8 mouse cellular contexts compared by ENCODE assay signal in genomic region chr14:47473891-47474290, GRCm38 (mm10). TPM values are rescaled to one million over a fixed set of nuclear protein-coding genes. Genes with fewer than 3 reads are reported as not detected.
A peak's percentile ranks its signal among the peaks of the same experiment; 100 is the strongest.
DNase-seq lines count a peak whose midpoint lies in the region; ATAC-seq and TF ChIP-seq lines count a peak whose summit lies in the region.
"Had no signal": no experiment of that assay in that cellular context is flagged by ENCODE, and none has a peak within 500 bp of the region (broad histone marks: within the 10 kb centered on the region; RNA-seq: fewer than 3 reads in every experiment).

No protein-coding gene starts in this region.

- 72% methylated on average over 9 of the region's 9 CpGs for WGBS in lung, embryonic 14.5 days
- WGBS in forebrain, embryonic 14.5 days, result 84% methylated on average over 9 of the region's 9 CpGs
- 83% methylated on average over 9 of the region's 9 CpGs for WGBS in limb, embryonic 10.5 days
- 49% methylated on average over 9 of the region's 9 CpGs for WGBS in stomach, embryonic 14.5 days

- 0 out of 2 replicates have a peak, but pooled peaks cover 4% of the 10 kb centered on the region for H3K4me1 ChIP-seq in lung, embryonic 14.5 days (ENCODE audit: insufficient read depth)
- H3K4me1 ChIP-seq in forebrain, embryonic 14.5 days (ENCODE audit: control insufficient read depth, insufficient read depth, low read length), result peaks cover 4% of the 10 kb centered on the region; the same call in 1 of the 2 replicates
- peaks cover 17% of the 10 kb centered on the region for H3K4me1 ChIP-seq in limb, embryonic 10.5 days
- H3K4me1 ChIP-seq in stomach, embryonic 14.5 days (ENCODE audit: control insufficient read depth, insufficient read depth, low read length), result peaks cover 5% of the 10 kb centered on the region; the same call in 1 of the 2 replicates

- no peaks in the 10 kb centered on the region for H3K27me3 ChIP-seq in lung, embryonic 14.5 days (ENCODE audit: insufficient read depth, low read length)
- no peaks in the 10 kb centered on the region for H3K27me3 ChIP-seq in forebrain, embryonic 14.5 days (replicated peaks; ENCODE audit: control insufficient read depth, insufficient read depth, low read length)
- no peaks in the 10 kb centered on the region for H3K27me3 ChIP-seq in limb, embryonic 10.5 days (ENCODE audit: low read depth, poor library complexity, severe bottlenecking)
- H3K27me3 ChIP-seq in stomach, embryonic 14.5 days (ENCODE audit: control insufficient read depth, insufficient read depth, low read length), result no peaks in the 10 kb centered on the region

- 0 out of 2 replicates have a peak overlapping the region, but pooled peaks have one; percentile 12 for H3K4me3 ChIP-seq in lung, embryonic 14.5 days (ENCODE audit: low read depth, low read length)
- no peak overlapping the region for H3K4me3 ChIP-seq in forebrain, embryonic 14.5 days (ENCODE audit: low read depth, low read length)
- H3K4me3 ChIP-seq in limb, embryonic 10.5 days, result peak overlapping the region; percentile 99; the same call in 1 of the 2 replicates
- H3K4me3 ChIP-seq in stomach, embryonic 14.5 days (ENCODE audit: low read depth, low read length), result 0 out of 2 replicates have a peak overlapping the region, but pooled peaks have one; percentile 81

- H3K36me3 ChIP-seq in lung, embryonic 14.5 days (ENCODE audit: insufficient read depth), result no peaks in the 10 kb centered on the region
- H3K36me3 ChIP-seq in forebrain, embryonic 14.5 days (ENCODE audit: control insufficient read depth, insufficient read depth, low read length), result no peaks in the 10 kb centered on the region
- peaks cover 3% of the 10 kb centered on the region; the same call in 1 of the 2 replicates for H3K36me3 ChIP-seq in limb, embryonic 10.5 days
- no peaks in the 10 kb centered on the region for H3K36me3 ChIP-seq in stomach, embryonic 14.5 days (ENCODE audit: control insufficient read depth, insufficient read depth, low read length)

- no peak for TF ChIP-seq CTCF in lung, embryonic 14.5 days (IDR thresholded peaks at IDR 0.05; ENCODE audit: low read depth)

- no peak for DNase-seq in lung, embryonic 14.5 days
- DNase-seq in lung, postnatal 10 days, result no peak
- DNase-seq in forebrain, embryonic 14.5 days (ENCODE audit: low spot score), result no peak
- no peak for DNase-seq in limb, embryonic 10.5 days (ENCODE audit: low spot score)
- DNase-seq in adrenal gland, postnatal 4 days (ENCODE audit: low spot score in 2 of 2), result no peak
- DNase-seq: adrenal gland, adult 8-10 months had no signal

- no peaks in the 10 kb centered on the region for H3K9me3 ChIP-seq in lung, embryonic 14.5 days (ENCODE audit: low read depth, low read length)
- no peaks in the 10 kb centered on the region for H3K9me3 ChIP-seq in forebrain, embryonic 14.5 days (replicated peaks; ENCODE audit: control insufficient read depth, low read length)
- H3K9me3 ChIP-seq in limb, embryonic 10.5 days (replicated peaks), result no peaks in the 10 kb centered on the region
- H3K9me3 ChIP-seq in stomach, embryonic 14.5 days (ENCODE audit: control insufficient read depth, low read depth, low read length), result no peaks in the 10 kb centered on the region

- H3K4me2 ChIP-seq in lung, embryonic 14.5 days, result peak overlapping the region; percentile 60
- H3K4me2 ChIP-seq in forebrain, embryonic 14.5 days (ENCODE audit: low read length), result peak overlapping the region; percentile 73
- H3K4me2 ChIP-seq in stomach, embryonic 14.5 days (replicated peaks; ENCODE audit: low read depth, low read length), result peak overlapping the region; percentile 69

- ATAC-seq in lung, embryonic 14.5 days (ENCODE audit: insufficient read depth), result no peak
- ATAC-seq in forebrain, embryonic 14.5 days, result no peak
- no peak for ATAC-seq in stomach, embryonic 14.5 days (ENCODE audit: insufficient number of reproducible peaks, insufficient read depth, low FRiP score, low read depth)
- no peak for ATAC-seq in erythroid progenitor cell, adult 5-6 weeks (replicated peaks; ENCODE audit: low FRiP score, poor library complexity, severe bottlenecking)

- H3K27ac ChIP-seq in lung, embryonic 14.5 days (ENCODE audit: low read depth), result no peak overlapping the region
- H3K27ac ChIP-seq in forebrain, embryonic 14.5 days (ENCODE audit: low read depth, low read length), result no peak overlapping the region
- no peak overlapping the region for H3K27ac ChIP-seq in limb, embryonic 10.5 days
- H3K27ac ChIP-seq in stomach, embryonic 14.5 days (ENCODE audit: low read length), result no peak overlapping the region

- no peak overlapping the region for H3K9ac ChIP-seq in lung, embryonic 14.5 days
- no peak overlapping the region for H3K9ac ChIP-seq in forebrain, embryonic 14.5 days (ENCODE audit: low read length)
- H3K9ac ChIP-seq in stomach, embryonic 14.5 days (replicated peaks; ENCODE audit: low read depth, low read length), result no peak overlapping the region

RNA-seq across cellular contexts. Expression of gene Fbxo34, which starts 23.7 kb away (rescaled TPM):
- 19.5 and 23.5 TPM in 2 replicates for polyA plus RNA-seq in lung, embryonic 14.5 days (2014; fragmentation: Nextera tagmentation; extraction: Ambion mirVana)
- 23.0 and 27.5 TPM in 2 replicates for polyA plus RNA-seq in forebrain, embryonic 14.5 days (2014; fragmentation: Nextera tagmentation; extraction: Ambion mirVana)
- 19.6 and 25.2 TPM in 2 replicates for polyA plus RNA-seq in limb, embryonic 10.5 days (2016; fragmentation: Nextera tagmentation; extraction: Ambion mirVana)
- polyA plus RNA-seq in stomach, embryonic 14.5 days (2014; fragmentation: Nextera tagmentation; extraction: Ambion mirVana), result 20.7 and 21.4 TPM in 2 replicates
- 23.9 and 37.8 TPM in 2 replicates for total RNA-seq in erythroid progenitor cell, adult 5-6 weeks (2015; ENCODE audit: low replicate concordance)
- 54.2 and 68.8 TPM in 2 replicates for total RNA-seq in erythroid progenitor cell, adult 5-6 weeks (2017; ENCODE audit: low replicate concordance)
- 10 to 100 TPM; 30.0 to 30.6 TPM for total RNA-seq in adrenal gland, postnatal 4 days (2021)

RNA-seq across cellular contexts. Expression of gene Dlgap5, which starts 55.7 kb away (rescaled TPM):
- polyA plus RNA-seq in lung, embryonic 14.5 days (2014; fragmentation: Nextera tagmentation; extraction: Ambion mirVana), result 56.0 and 58.6 TPM in 2 replicates
- 18.3 and 23.5 TPM in 2 replicates for polyA plus RNA-seq in forebrain, embryonic 14.5 days (2014; fragmentation: Nextera tagmentation; extraction: Ambion mirVana)
- 80.6 and 83.3 TPM in 2 replicates for polyA plus RNA-seq in limb, embryonic 10.5 days (2016; fragmentation: Nextera tagmentation; extraction: Ambion mirVana)
- polyA plus RNA-seq in stomach, embryonic 14.5 days (2014; fragmentation: Nextera tagmentation; extraction: Ambion mirVana), result 46.1 and 49.5 TPM in 2 replicates
- total RNA-seq in erythroid progenitor cell, adult 5-6 weeks (2015; ENCODE audit: low replicate concordance), result 394 and 480 TPM in 2 replicates
- total RNA-seq in erythroid progenitor cell, adult 5-6 weeks (2017; ENCODE audit: low replicate concordance), result 402 and 449 TPM in 2 replicates
- total RNA-seq in adrenal gland, postnatal 4 days (2021), result 10 to 100 TPM; 20.6 to 26.8 TPM
